Mouse (Mus musculus) ES-E14 (cell line): ENCODE results near the gene Ubfd1.
A peak's percentile ranks its signal among the peaks of the same experiment; 100 is the strongest.

Experiments
- CHD2 ChIP-seq: IDR thresholded peaks from 2 replicates; pipeline ENCODE4 v1.6.1; 2014; ENCODE audit warnings: mild to moderate bottlenecking, low read depth, low read length, inconsistent platforms
- HCFC1 ChIP-seq: IDR thresholded peaks from 2 replicates; pipeline ENCODE4 v1.6.1; 2012; ENCODE audit warnings: low read length, inconsistent platforms, borderline replicate concordance; ENCODE audit not compliant: insufficient read depth
- MAFK ChIP-seq: IDR thresholded peaks from 2 replicates; pipeline ENCODE4 v1.6.1; 2014; ENCODE audit warnings: mild to moderate bottlenecking, low read depth, low read length, inconsistent platforms; ENCODE audit not compliant: insufficient read depth
- ZC3H11A ChIP-seq: IDR thresholded peaks from 2 replicates; pipeline ENCODE4 v1.6.1; 2012; ENCODE audit warnings: low read depth, mild to moderate bottlenecking, inconsistent platforms, low read length, borderline replicate concordance
- ZNF384 ChIP-seq: IDR thresholded peaks from 2 replicates; pipeline ENCODE4 v1.6.1; 2012; ENCODE audit warnings: low read depth, low read length, inconsistent platforms

DNA sequence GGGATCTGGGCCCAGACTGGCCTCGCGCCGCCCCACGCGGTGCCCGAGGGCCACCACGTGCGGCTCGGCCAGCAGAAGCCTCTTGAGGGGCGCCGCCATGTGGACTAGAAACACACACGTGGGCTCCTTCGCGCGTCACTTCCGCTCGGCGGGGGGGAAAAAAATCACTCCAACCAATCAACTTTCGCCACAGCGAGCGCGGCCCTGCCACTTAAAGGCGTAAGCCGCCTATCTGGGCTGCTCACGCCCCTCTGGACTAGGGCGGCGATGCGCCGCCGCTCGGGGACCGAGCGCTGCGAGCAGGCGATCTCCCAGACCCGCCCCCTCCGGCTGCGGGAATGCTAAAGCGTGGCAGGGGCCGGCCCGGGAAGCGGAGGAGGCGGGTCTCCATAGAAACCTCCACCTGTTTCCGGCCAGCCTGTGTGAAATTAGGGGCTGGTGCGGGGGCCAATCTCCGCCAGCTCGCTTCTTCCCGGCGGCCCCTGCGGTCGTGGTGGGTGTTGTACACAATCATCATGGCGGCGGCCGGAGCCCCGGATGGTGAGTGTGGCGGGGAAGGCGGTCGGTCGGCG, at the start of gene Ubfd1, which contains the start of gene Ears2:
- TF ChIP-seq HCFC1, result 0 out of 2 replicates have a peak, but pooled peaks have one; percentile 42
- no peak for TF ChIP-seq ZC3H11A
- 0 out of 2 replicates have a peak, but pooled peaks have one; percentile 2 for TF ChIP-seq MAFK
- no peak for TF ChIP-seq ZNF384
- TF ChIP-seq CHD2, result peak; percentile 19; the same call in 1 of the 2 replicates
